Mouse (Mus musculus) ovary, adult 2 months (tissue): ENCODE data around the gene Cyp39a1. TPM values are rescaled to one million over a fixed set of nuclear protein-coding genes. Genes with fewer than 3 reads are reported as not detected.

Experiments used
- polyA plus RNA-seq: library from polyadenylated mRNA; depleted of rRNA; stranded (reverse); fragments of >200 nt; gene quantifications from 2 replicates; pipeline ENCODE4 v1.2.3, GENCODE M21; 2012; rRNA removed

Gene Cyp39a1
- 1.2 and 1.4 TPM in 2 replicates for polyA plus RNA-seq

DNA sequence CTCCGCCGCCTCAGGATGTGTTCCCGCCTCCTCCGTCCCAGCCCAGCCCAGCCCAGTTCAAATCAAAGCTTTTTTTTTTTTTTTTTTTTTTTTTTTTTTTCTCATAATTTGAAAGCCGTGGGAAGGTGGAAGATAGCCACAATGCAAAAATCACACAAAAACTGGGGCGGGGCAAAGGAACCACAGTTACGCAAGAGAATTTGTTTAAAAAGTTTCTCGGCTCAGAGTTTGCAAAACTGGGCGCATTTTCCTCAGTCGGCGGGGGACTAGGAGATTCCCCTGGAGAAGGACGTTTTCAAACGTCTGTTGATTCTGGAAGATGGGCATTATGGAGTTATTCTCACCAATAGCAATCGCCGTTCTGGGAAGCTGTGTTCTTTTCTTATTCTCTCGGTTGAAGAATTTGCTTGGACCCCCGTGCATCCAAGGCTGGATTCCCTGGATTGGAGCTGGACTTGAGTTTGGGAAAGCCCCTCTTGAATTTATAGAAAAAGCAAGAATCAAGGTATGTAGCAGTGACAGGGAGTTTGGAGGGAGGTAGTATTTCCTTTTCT, at the start of gene Cyp39a1:
TSS of gene Cyp39a1 (plus strand) at position 136 of the 554 bp plus-strand sequence.

GRCm38 (mm10) chr17:43629496-43630426, 37.5 kb upstream of the Cyp39a1 start, which contains the start of gene Tdrd6:
Gene Tdrd6, minus strand, starts transcription at chr17:43630299.

DNA sequence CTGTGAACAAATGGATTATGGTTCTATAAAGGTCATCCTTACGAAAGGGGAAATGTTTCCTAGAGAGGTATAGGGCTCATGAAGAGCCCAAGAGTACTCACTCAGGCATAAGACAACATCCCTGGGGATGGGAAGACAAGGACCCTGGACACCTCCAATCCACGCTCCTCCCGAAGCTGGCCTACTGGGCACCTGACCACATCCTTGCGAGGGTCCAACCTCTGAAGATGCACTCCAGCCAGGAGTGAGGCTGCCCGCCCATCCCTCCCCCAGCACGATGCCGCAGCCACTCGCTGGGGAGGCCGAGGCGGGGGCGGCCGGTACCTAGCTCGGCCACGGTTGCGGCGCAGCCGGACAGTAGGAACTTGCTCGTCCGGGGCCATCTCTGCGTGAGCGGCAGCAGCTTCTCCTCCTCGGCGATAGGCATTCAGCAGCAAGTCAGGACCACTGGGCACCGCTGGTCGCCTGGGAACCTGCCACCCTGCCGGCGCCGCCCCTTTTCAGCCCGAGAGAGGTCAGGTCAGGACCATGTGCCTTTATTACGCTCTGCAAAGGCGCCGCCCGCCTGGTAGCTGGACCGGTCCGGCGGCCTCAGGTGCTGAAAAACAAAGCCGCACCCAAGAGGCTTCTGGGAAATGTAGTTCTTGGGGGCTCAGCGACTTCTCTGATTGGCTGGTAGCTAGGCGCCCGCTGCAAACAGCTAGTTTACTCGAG, 492 bp upstream of the Cyp39a1 start, which contains the start of gene Slc25a27:
TSS of gene Slc25a27 (minus strand) at position 639 of the 714 bp plus-strand sequence.

Other genes with a start within 250 kb of the Cyp39a1 start
- gene Mep1a, start 164.6 kb upstream of the Cyp39a1 start, polyA plus RNA-seq: 0.08 and 0.10 TPM in 2 replicates
- 1.5 and 1.7 TPM in 2 replicates for gene Ankrd66, start 123.8 kb upstream of the Cyp39a1 start, polyA plus RNA-seq
- gene Pla2g7, start 99.3 kb upstream of the Cyp39a1 start, polyA plus RNA-seq: 2.7 and 3.8 TPM in 2 replicates
- 0.03 TPM in 1 of 2 replicates, not detected in the other for gene Tdrd6, start 37.1 kb upstream of the Cyp39a1 start, polyA plus RNA-seq
- 6.2 and 7.0 TPM in 2 replicates for gene Slc25a27, start 211 bp upstream of the Cyp39a1 start, polyA plus RNA-seq
- gene Rcan2, start 133.9 kb downstream of the Cyp39a1 start, polyA plus RNA-seq: 5.7 and 7.7 TPM in 2 replicates